Mouse (Mus musculus): ENCODE data around the gene Tbxas1. TPM values are rescaled to one million over a fixed set of nuclear protein-coding genes. Genes with fewer than 3 reads are reported as not detected.

Gene Tbxas1
- polyA plus RNA-seq, 1 experiment from 2014 or later, result 4.8 TPM

DNA sequence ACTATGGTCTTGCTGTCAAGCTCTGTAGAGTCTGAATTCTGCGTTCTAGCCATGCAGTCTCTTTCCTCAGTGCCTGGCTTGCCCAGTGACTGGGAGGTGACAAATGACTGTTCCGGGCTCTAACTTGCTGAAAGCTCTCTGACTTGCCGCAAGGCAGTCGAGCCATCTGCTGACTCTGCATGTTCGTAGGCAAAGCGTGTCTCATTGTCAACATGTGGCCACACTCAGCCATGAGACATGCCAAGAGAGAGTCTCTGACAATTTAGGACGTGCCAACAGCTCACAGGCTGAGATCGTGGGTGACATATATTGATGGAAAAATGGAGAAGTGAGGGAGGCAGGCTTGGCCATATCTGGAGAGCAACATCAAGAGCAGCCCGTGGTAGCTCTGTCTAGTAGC lies 37.6 kb downstream of the Tbxas1 start:
- Histone ChIP-seq H3K27ac (ENCODE audit: low read length) (no peak overlapping the region), H3K36me3 (ENCODE audit: control insufficient read depth, insufficient read depth, low read length) (no peaks in the 10 kb centered on the region), H3K4me2 (ENCODE audit: low read depth, low read length) (no peak overlapping the region), H3K4me3 (ENCODE audit: low read length) (no peak overlapping the region), H3K9ac (ENCODE audit: low read depth, low read length) (no peak overlapping the region), H3K9me3 (ENCODE audit: control insufficient read depth, low read length) (no peaks in the 10 kb centered on the region), H3K27me3 (replicated peaks; ENCODE audit: control insufficient read depth, insufficient read depth, low read length) (no peaks in the 10 kb centered on the region), H3K4me1 (ENCODE audit: control insufficient read depth, insufficient read depth, low read length) (peaks cover 23% of the 10 kb centered on the region)
- no peak for ATAC-seq
- WGBS, result 80% methylated on average over 9 of the region's 9 CpGs

DNA sequence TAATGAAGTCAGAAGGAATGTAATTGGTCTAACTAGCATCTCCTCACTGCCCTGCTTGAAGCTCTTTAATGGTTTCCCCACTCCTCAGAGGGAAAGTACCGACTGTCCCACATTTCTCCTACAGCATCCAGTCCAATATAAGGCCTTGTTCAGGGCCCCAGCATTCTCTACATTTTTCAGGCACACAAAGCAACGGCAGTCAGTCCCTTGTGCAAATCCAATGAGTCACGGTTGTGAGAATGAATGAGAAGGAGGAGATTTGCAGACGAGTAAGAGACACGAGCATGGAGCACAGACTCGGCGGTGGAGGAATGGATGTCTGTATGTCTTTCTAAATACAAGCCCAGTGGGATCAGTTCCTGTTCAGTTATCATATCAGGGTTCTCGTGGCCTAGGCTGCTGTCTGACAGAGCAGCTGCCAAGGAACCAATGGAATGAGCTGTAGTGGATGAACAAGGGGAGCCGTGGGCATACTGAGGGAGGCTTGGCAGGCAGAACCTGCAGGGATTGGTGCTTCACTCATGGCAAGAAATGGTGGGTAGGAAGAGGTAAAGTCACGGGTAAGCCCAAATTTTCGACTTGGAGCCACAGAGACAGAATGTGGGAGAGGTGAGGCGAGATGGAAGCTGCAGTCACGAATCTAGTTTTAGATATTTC lies 38.3 kb downstream of the Tbxas1 start:
- Histone ChIP-seq H3K4me3 (ENCODE audit: low read length) (no peak overlapping the region), H3K4me2 (ENCODE audit: low read depth, low read length) (no peak overlapping the region), H3K9me3 (ENCODE audit: control insufficient read depth, low read length) (no peaks in the 10 kb centered on the region), H3K27ac (ENCODE audit: low read length) (no peak overlapping the region), H3K36me3 (ENCODE audit: control insufficient read depth, insufficient read depth, low read length) (no peaks in the 10 kb centered on the region), H3K9ac (ENCODE audit: low read depth, low read length) (no peak overlapping the region), H3K4me1 (ENCODE audit: control insufficient read depth, insufficient read depth, low read length) (peaks cover 29% of the 10 kb centered on the region), H3K27me3 (replicated peaks; ENCODE audit: control insufficient read depth, insufficient read depth, low read length) (no peaks in the 10 kb centered on the region)
- 77% methylated on average over 13 of the region's 13 CpGs for WGBS
- ATAC-seq, result no peak

DNA sequence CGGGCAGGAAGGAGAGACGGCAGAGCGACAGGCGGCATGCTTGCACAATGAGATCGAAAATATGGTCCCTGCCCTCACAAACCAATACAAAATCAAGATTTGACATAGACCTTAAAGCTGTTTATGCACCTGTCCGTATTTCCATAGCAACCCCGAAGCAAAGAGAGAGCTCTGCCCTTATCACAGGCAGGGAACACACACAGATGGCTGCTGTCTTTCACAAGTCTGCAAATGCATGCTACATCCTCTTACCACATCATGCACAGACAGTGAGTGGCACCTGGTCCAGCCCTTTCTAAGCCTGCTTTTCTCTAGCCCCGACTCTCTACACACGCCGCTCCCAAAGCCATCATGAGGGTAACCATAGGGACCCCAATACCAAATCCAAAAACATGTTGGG lies 39.0 kb downstream of the Tbxas1 start:
- no peaks in the 10 kb centered on the region for H3K36me3 ChIP-seq (ENCODE audit: control insufficient read depth, insufficient read depth, low read length)
- H3K9me3 ChIP-seq (ENCODE audit: control insufficient read depth, low read length), result no peaks in the 10 kb centered on the region
- 76% methylated on average over 10 of the region's 10 CpGs for WGBS
- peaks cover 34% of the 10 kb centered on the region for H3K4me1 ChIP-seq (ENCODE audit: control insufficient read depth, insufficient read depth, low read length)
- no peak overlapping the region for H3K4me2 ChIP-seq (ENCODE audit: low read depth, low read length)
- no peak overlapping the region for H3K9ac ChIP-seq (ENCODE audit: low read depth, low read length)
- no peaks in the 10 kb centered on the region for H3K27me3 ChIP-seq (replicated peaks; ENCODE audit: control insufficient read depth, insufficient read depth, low read length)
- H3K27ac ChIP-seq (ENCODE audit: low read length), result no peak overlapping the region
- ATAC-seq, result no peak
- H3K4me3 ChIP-seq (ENCODE audit: low read length), result no peak overlapping the region

DNA sequence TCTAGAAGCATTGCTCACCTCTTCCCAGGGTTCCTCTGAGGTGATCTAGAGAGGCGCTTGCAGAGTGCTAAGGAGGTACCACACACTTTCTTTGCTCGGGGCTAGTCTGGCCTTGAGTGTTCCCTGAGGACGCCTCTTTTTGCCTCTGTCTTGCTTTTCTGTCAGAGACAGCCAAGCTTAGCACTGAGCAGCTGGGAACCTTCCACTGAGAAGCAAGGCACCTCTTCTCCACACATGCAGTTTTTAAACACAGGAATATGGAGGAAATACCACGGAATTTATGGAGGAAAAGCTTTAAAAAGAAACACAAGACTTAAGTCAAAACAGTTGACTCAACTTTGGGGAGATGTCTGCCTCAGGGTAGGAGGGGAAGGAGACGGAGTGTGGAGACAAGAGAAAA lies 40.6 kb downstream of the Tbxas1 start:
- no peak overlapping the region for H3K9ac ChIP-seq (ENCODE audit: low read depth, low read length)
- H3K4me2 ChIP-seq (ENCODE audit: low read depth, low read length), result no peak overlapping the region
- no peaks in the 10 kb centered on the region for H3K27me3 ChIP-seq (replicated peaks; ENCODE audit: control insufficient read depth, insufficient read depth, low read length)
- H3K9me3 ChIP-seq (ENCODE audit: control insufficient read depth, low read length), result no peaks in the 10 kb centered on the region
- H3K27ac ChIP-seq (ENCODE audit: low read length), result no peak overlapping the region
- H3K4me1 ChIP-seq (ENCODE audit: control insufficient read depth, insufficient read depth, low read length), result peaks cover 27% of the 10 kb centered on the region
- WGBS, result 56% methylated on average over 5 of the region's 5 CpGs
- no peak for ATAC-seq
- no peaks in the 10 kb centered on the region for H3K36me3 ChIP-seq (ENCODE audit: control insufficient read depth, insufficient read depth, low read length)
- no peak overlapping the region for H3K4me3 ChIP-seq (ENCODE audit: low read length)

DNA sequence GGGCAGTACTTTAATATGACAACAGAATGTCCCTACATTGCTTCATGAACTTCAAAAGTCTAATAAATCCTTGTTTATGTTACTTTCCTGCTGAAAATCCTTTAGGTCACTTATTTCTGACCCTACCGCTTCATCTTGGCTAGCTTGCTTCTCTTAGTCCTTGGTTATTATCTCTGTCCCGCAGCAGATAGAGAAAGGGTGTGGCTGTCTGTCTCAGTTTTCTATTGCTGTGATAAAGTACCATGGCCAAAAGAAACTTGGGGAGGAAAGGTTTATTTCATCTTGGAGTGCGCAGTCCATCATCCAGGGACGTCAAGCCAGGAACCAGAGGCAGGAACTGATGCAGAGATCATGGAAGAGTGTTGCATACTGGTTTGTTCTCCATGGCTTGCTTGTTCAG lies 41.4 kb downstream of the Tbxas1 start:
- ATAC-seq, result no peak
- H3K4me2 ChIP-seq (ENCODE audit: low read depth, low read length), result no peak overlapping the region
- no peaks in the 10 kb centered on the region for H3K27me3 ChIP-seq (replicated peaks; ENCODE audit: control insufficient read depth, insufficient read depth, low read length)
- no peak overlapping the region for H3K4me3 ChIP-seq (ENCODE audit: low read length)
- no peak overlapping the region for H3K9ac ChIP-seq (ENCODE audit: low read depth, low read length)
- 55% methylated on average over 4 of the region's 4 CpGs for WGBS
- no peak overlapping the region for H3K27ac ChIP-seq (ENCODE audit: low read length)
- H3K9me3 ChIP-seq (ENCODE audit: control insufficient read depth, low read length), result no peaks in the 10 kb centered on the region
- H3K36me3 ChIP-seq (ENCODE audit: control insufficient read depth, insufficient read depth, low read length), result no peaks in the 10 kb centered on the region
- peaks cover 27% of the 10 kb centered on the region for H3K4me1 ChIP-seq (ENCODE audit: control insufficient read depth, insufficient read depth, low read length)

DNA sequence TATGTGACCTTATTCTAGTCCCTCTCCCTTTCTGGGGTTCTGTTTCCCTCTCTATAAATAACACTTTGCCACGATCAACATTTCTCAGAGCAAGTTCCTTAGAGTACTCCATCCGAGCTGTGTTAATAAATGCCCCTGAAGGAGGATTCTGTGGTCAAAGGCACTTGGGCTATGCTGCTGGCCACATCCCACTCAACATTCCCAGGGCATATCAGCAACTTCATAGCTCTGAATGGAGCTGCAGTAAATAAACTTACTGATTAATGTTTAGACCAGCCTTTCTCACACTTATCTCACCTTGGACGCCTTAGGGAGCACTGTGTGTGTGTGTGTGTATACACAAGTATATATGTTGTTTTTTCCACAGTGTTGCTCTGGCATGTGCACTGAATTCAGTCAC lies 42.2 kb downstream of the Tbxas1 start:
- no peaks in the 10 kb centered on the region for H3K27me3 ChIP-seq (replicated peaks; ENCODE audit: control insufficient read depth, insufficient read depth, low read length)
- no peak overlapping the region for H3K4me2 ChIP-seq (ENCODE audit: low read depth, low read length)
- H3K27ac ChIP-seq (ENCODE audit: low read length), result no peak overlapping the region
- ATAC-seq, result no peak
- H3K4me3 ChIP-seq (ENCODE audit: low read length), result no peak overlapping the region
- no peaks in the 10 kb centered on the region for H3K9me3 ChIP-seq (ENCODE audit: control insufficient read depth, low read length)
- peaks cover 23% of the 10 kb centered on the region for H3K4me1 ChIP-seq (ENCODE audit: control insufficient read depth, insufficient read depth, low read length)
- no peaks in the 10 kb centered on the region for H3K36me3 ChIP-seq (ENCODE audit: control insufficient read depth, insufficient read depth, low read length)
- WGBS, result 48% methylated on average over 3 of the region's 3 CpGs
- no peak overlapping the region for H3K9ac ChIP-seq (ENCODE audit: low read depth, low read length)

DNA sequence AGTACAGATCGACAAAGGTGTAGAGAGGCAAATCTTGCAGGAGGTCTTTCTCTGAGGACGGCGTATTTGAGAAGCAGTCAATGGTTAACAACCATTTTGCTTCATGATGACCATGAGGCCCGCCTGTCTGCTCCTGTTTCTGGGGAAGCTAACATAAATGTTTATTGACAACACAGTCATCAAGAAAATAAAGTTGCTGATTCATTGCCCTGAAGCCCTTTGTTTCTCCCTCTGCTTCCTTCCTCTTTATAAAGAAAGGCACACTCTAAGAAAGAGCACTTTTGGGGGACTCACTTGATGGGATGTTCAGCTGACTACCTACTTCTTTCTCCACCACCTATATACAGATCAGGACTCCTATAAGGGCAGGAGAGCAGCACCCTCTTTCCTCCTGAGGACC lies 43.5 kb downstream of the Tbxas1 start:
- ATAC-seq, result no peak
- no peaks in the 10 kb centered on the region for H3K27me3 ChIP-seq (replicated peaks; ENCODE audit: control insufficient read depth, insufficient read depth, low read length)
- H3K4me2 ChIP-seq (ENCODE audit: low read depth, low read length), result no peak overlapping the region
- WGBS, result 53% methylated on average over 4 of the region's 4 CpGs
- no peak overlapping the region for H3K4me3 ChIP-seq (ENCODE audit: low read length)
- H3K9ac ChIP-seq (ENCODE audit: low read depth, low read length), result no peak overlapping the region
- peak overlapping the region; percentile 80 for H3K27ac ChIP-seq (ENCODE audit: low read length)
- no peaks in the 10 kb centered on the region for H3K36me3 ChIP-seq (ENCODE audit: control insufficient read depth, insufficient read depth, low read length)
- H3K9me3 ChIP-seq (ENCODE audit: control insufficient read depth, low read length), result no peaks in the 10 kb centered on the region
- H3K4me1 ChIP-seq (ENCODE audit: control insufficient read depth, insufficient read depth, low read length), result peaks cover 24% of the 10 kb centered on the region

DNA sequence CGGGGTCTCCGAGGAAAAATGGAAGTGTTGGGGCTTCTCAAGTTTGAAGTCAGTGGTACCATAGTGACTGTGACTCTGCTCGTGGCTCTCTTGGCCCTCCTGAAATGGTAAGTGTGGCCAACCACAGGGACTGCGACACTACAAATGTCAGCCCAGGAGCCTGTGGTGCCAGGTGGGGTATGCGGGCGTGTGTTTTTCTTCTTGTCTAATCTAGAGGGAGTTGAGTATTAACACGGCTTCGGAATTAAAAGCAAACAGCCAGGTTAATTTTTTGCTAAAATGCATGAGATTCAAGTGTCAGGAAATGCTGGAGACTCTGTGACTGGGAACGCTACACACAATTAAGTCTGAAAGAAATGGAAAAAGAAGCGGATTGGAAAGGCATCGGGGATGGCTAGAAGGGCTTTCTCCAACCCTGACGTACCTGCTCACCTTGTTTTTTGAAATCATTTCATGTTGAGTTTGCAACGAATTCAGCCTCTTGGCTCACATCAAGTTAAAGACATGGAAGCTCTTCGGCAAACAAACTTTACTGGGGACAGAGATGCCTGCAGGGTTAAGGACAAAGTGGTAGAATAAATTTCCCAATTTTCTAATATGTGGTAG lies 44.0 kb downstream of the Tbxas1 start:
- ATAC-seq, result 0 out of 2 replicates have a peak, but pooled peaks have one; percentile 16
- Histone ChIP-seq H3K36me3 (ENCODE audit: control insufficient read depth, insufficient read depth, low read length) (no peaks in the 10 kb centered on the region), H3K4me3 (ENCODE audit: low read length) (no peak overlapping the region), H3K4me1 (ENCODE audit: control insufficient read depth, insufficient read depth, low read length) (peaks cover 24% of the 10 kb centered on the region), H3K4me2 (ENCODE audit: low read depth, low read length) (peak overlapping the region; percentile 23; the same call in 1 of the 2 replicates), H3K27ac (ENCODE audit: low read length) (peak overlapping the region; percentile 80), H3K9me3 (ENCODE audit: control insufficient read depth, low read length) (no peaks in the 10 kb centered on the region), H3K9ac (ENCODE audit: low read depth, low read length) (no peak overlapping the region), H3K27me3 (replicated peaks; ENCODE audit: control insufficient read depth, insufficient read depth, low read length) (no peaks in the 10 kb centered on the region)
- 60% methylated on average over 14 of the region's 14 CpGs for WGBS

DNA sequence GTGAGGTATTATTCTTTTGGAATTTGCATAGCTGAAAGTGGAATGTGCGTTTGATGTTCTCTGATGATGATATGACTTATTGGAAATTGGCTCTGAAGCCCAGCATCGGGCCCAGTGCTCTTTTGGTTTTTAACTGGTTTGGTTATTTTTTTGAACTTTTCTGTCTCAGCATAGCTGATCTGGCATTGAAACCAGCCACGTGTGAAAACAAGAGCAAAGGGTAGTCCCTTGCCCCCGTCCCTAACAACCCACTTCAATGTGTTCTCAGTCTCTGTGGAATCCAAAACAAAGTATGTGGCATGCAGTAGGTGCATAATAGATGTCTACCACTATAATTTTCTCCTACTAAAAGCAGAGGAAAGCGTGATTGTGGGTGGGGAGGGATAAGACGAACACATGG lies 44.9 kb downstream of the Tbxas1 start:
- Histone ChIP-seq H3K27ac (ENCODE audit: low read length) (peak overlapping the region; percentile 34), H3K4me3 (ENCODE audit: low read length) (no peak overlapping the region), H3K9me3 (ENCODE audit: control insufficient read depth, low read length) (no peaks in the 10 kb centered on the region), H3K36me3 (ENCODE audit: control insufficient read depth, insufficient read depth, low read length) (no peaks in the 10 kb centered on the region), H3K9ac (ENCODE audit: low read depth, low read length) (no peak overlapping the region), H3K4me1 (ENCODE audit: control insufficient read depth, insufficient read depth, low read length) (peaks cover 27% of the 10 kb centered on the region), H3K4me2 (ENCODE audit: low read depth, low read length) (no peak overlapping the region), H3K27me3 (replicated peaks; ENCODE audit: control insufficient read depth, insufficient read depth, low read length) (no peaks in the 10 kb centered on the region)
- WGBS, result 76% methylated on average over 6 of the region's 6 CpGs
- no peak for ATAC-seq

All from intestine, embryonic 16.5 days (tissue).